Mouse (Mus musculus): ENCODE measurements around the gene Kansl3. TPM values are rescaled to one million over a fixed set of nuclear protein-coding genes. Genes with fewer than 3 reads are reported as not detected.

The Kansl3 gene
- total RNA-seq, 2 experiments from 2014 or later, result 12.6 to 31.5 TPM

GRCm38 (mm10) chr1:36294402-36294801 lies 74.6 kb downstream of the Kansl3 start:
- no peak for ATAC-seq (ENCODE audit: poor library complexity, severe bottlenecking)

GRCm38 (mm10) chr1:36293470-36293869 lies 75.5 kb downstream of the Kansl3 start:
- no peak for ATAC-seq (ENCODE audit: poor library complexity, severe bottlenecking)

Other genes with a start within 250 kb of the Kansl3 start
- gene Uggt1, start 124.5 kb downstream of the Kansl3 start, total RNA-seq (2015), result 77.5 and 77.7 TPM in 2 replicates
- gene Uggt1, start 124.5 kb downstream of the Kansl3 start, total RNA-seq (2017), result 120 and 125 TPM in 2 replicates
- 54.2 and 57.5 TPM in 2 replicates for gene Neurl3, start 94.5 kb downstream of the Kansl3 start, total RNA-seq (2015)
- 66.0 and 68.3 TPM in 2 replicates for gene Neurl3, start 94.5 kb downstream of the Kansl3 start, total RNA-seq (2017)
- 14.1 and 14.6 TPM in 2 replicates for gene Arid5a, start 61.4 kb downstream of the Kansl3 start, total RNA-seq (2015)
- gene Arid5a, start 61.4 kb downstream of the Kansl3 start, total RNA-seq (2017), result 27.0 and 31.9 TPM in 2 replicates
- not detected in 2 replicates for gene Fer1l5, start 3.1 kb upstream of the Kansl3 start, total RNA-seq (2015)
- gene Fer1l5, start 3.1 kb upstream of the Kansl3 start, total RNA-seq (2017), result 0.37 TPM in 1 of 2 replicates, not detected in the other
- 23.9 and 25.4 TPM in 2 replicates for gene Lman2l, start 76.1 kb upstream of the Kansl3 start, total RNA-seq (2015)
- 14.4 and 15.8 TPM in 2 replicates for gene Lman2l, start 76.1 kb upstream of the Kansl3 start, total RNA-seq (2017)
- 17.8 and 22.7 TPM in 2 replicates for gene Cnnm4, start 102.4 kb upstream of the Kansl3 start, total RNA-seq (2015)
- 15.2 and 16.3 TPM in 2 replicates for gene Cnnm4, start 102.4 kb upstream of the Kansl3 start, total RNA-seq (2017)
- 14.4 and 15.1 TPM in 2 replicates for gene Cnnm3, start 142.7 kb upstream of the Kansl3 start, total RNA-seq (2015)
- gene Cnnm3, start 142.7 kb upstream of the Kansl3 start, total RNA-seq (2017), result 6.8 and 11.1 TPM in 2 replicates
- 2.3 and 2.4 TPM in 2 replicates for gene Ankrd23, start 167.7 kb upstream of the Kansl3 start, total RNA-seq (2015)
- gene Ankrd23, start 167.7 kb upstream of the Kansl3 start, total RNA-seq (2017), result 2.2 and 9.8 TPM in 2 replicates
- gene Gm42417, start 170.2 kb upstream of the Kansl3 start, total RNA-seq (2015), result not detected in 2 replicates
- gene Gm42417, start 170.2 kb upstream of the Kansl3 start, total RNA-seq (2017), result not detected in 2 replicates
- 3.6 and 4.9 TPM in 2 replicates for gene Ankrd39, start 178.3 kb upstream of the Kansl3 start, total RNA-seq (2015)
- 2.2 and 2.9 TPM in 2 replicates for gene Ankrd39, start 178.3 kb upstream of the Kansl3 start, total RNA-seq (2017)
- gene Sema4c, start 189.2 kb upstream of the Kansl3 start, total RNA-seq (2015), result 1.5 and 2.1 TPM in 2 replicates
- gene Sema4c, start 189.2 kb upstream of the Kansl3 start, total RNA-seq (2017), result 1.8 and 3.6 TPM in 2 replicates